Mouse (Mus musculus) hematopoietic stem cell, adult 5-6 weeks (primary cell): ENCODE measurements around the gene Usp20. TPM values are rescaled to one million over a fixed set of nuclear protein-coding genes. Genes with fewer than 3 reads are reported as not detected.

Experiments
- ATAC-seq, 2 experiments: fragments of 125-278 bp in 1 of 2; replicated peaks in 1 of 2; 2 replicates each; pipeline ENCODE4 v1.8.0; 2016 to 2017; ENCODE audit warnings: inconsistent platforms in 2 of 2, mild to moderate bottlenecking in 2 of 2, moderate number of reproducible peaks in 2 of 2, low read depth in 1 of 2, moderate TSS enrichment in 1 of 2; ENCODE audit not compliant: low FRiP score in 2 of 2, poor library complexity in 2 of 2, severe bottlenecking in 2 of 2, insufficient read depth in 1 of 2, low TSS enrichment in 1 of 2
- total RNA-seq: library from RNA; stranded (forward); fragments of 172-1452, 232-1000 nt; gene quantifications from 2 replicates; pipeline ENCODE4 v1.2.3, GENCODE M21; 2017

The Usp20 gene
- total RNA-seq, 1 experiment from 2014 or later: 4.2 TPM

DNA sequence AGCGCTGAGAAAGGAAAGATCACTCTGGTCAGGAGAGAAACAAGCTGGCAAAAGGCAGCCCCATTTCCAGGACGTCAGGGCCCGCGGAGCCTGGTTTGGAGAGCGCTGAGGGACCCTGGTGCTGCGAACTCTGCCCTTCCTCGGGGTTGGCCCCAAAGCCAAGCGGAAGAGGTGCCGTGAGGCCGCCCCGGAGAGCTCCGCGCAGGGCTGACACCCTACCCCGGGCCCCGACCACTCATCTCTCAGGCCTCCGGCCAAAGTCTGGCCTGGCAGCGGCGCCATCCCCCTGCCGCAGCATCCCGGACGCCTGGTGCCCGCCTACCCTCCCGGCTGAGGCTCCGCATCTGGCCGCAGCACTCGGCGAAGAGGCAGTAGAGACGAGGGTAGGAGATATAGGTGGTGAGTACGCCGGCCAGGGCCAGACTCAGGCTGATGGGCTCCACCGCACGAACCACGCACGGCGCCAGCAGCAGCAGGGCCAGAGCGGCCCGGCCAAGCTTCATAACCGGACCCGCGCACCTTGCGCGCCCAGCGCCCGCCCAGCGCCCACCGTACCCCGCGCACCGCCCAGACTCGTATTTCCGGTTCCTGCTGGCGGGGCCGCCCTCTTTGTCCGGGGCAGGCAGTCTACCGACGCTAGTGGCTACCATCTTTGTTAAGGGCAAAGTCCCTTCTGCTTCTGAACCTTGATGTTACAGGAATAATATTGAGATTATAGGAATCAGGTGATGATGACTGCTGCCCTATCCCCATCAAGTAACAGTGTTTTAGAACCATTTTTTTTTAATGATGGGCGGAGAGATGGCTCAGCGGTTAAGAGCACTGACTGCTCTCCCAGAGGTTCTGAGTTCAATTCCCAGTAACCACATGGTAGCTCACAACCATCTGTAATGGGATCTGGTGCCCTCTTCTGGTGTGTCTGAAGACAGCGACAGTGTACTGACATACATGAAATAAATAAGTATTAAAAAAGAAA is 14.4 kb upstream of the Usp20 start, which contains the start of gene Tor1a:
Gene Tor1a, minus strand, starts transcription at position 582 of the 976 bp plus-strand sequence.
- peak; percentile 79 to 82 for ATAC-seq

DNA sequence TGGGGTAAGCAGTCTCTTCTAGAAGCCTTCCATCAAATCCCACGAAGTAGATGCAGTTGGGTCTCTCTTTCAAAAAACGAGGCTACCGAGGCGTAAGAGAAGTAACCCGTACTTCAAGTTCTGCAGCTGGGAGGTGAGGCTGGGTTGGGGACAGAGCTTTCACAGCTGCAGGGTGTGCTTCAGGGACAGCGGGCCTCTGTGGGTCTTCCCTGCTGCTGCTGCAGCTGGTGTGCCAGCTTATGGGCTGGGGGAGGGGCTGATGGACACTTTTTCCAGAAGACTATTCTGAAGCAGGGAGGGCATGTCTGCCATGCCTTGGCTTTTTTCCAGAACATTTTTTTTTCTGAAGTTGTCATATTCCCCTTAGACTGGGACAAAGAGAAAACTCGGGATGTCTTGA is 945 bp downstream of the Usp20 start:
- no peak for ATAC-seq

DNA sequence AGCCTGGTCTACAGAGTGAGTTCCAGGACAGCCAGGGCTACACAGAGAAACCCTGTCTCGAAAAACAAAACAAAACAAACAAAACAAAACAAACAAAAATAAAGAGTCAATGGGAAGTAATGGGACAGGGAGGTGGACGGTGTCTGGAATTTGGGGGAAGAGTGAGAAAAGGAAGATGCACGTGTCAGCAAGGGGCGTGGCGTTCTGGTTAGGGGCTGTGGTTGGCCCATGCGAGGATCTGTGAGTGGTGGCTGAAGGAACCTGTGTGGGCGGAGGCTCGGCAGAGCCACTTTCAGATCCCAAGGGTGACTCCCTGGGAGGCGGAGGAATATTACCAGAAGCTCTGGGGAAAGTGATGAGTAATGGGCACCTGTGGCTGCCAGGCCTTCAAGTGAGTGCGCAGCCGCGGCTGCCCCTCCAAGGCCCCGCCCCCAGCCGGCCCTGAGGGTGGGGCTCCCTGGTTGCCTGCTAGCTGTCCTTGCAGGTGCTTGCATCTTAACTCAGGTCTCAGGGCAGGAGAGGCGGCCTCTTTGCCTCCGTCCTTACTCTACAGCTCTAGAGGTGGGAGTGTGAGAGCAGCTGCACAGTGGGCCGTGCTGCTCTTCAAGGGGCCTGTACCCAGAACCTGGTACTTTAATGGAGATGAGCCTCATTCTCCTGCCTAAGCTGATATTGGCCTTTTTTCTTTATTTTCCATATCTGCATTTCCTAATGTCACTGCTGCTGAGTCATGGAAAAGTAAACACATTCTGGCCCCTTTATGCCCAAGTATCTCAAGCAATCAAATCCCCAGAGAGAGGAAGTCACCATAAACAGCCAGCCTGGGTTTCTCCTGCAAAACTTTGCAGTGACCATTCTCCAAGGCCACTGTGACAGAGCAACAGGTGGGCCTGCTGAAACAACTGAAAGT is 3.3 kb downstream of the Usp20 start:
- ATAC-seq: no peak

DNA sequence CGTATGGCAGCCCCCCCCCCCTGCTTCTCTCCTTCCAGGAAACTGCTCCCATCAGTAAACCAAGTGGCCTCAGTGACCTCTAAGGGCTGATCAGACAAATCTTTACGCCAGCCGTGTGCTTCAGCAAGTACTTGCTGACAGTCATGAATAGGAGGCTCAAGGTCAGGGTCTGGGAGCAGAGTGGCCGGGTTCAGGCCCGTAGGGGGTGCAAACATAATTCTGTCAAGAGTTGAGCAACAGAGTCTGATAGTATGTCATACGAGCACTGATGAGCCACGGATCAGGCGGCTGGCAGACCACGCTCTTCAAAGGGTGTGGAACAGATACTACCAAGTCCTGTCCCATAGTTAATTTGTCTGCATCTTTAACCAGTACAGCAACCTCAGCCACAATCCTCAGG is 8.1 kb downstream of the Usp20 start:
- no peak for ATAC-seq

DNA sequence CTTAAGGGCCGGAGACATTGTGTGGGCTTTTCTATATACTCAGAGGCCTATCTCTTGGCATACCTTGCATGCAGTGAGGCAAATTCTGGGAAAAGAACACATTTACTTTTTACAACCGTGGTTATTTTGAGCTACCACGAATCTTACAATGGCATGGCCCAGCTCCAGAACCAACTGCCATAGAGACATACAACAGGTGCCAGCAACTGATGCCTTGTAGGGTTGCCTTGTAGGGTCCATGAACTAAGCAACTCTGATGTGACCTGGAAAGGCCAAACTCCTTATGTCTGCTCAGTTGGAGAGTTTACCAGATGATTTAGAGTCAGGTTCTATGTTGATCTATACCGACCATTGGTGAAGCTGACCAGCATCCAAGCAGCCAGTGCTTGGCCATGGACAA is 12.8 kb downstream of the Usp20 start:
- ATAC-seq: no peak

DNA sequence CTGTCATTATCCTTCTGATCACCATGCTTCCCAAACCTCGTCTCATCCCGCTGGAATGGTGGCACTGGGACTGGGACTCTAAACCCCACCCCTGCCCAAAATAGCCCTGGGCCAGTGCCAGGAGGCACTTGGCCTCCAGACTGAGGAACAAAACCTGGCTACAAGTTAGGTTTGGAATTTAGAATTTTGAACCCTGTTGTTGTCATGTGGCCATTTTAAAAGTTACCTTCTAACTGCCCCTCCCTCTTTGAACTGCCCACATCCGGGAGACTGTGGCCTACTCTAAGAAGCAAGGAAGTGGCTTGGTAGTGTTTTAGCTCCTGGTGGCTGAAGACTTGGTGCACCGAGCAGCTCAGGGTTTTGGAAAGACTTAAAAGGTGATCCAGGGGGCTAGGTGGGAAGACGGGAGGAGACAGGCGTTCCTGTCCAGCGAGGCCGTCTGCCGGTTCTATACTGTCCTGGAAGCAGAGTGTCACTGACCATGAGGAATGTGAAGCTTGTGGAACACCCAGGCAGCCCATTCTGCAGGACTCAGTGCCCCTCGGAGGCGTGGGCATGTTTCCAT is 13.4 kb downstream of the Usp20 start:
- no peak for ATAC-seq

DNA sequence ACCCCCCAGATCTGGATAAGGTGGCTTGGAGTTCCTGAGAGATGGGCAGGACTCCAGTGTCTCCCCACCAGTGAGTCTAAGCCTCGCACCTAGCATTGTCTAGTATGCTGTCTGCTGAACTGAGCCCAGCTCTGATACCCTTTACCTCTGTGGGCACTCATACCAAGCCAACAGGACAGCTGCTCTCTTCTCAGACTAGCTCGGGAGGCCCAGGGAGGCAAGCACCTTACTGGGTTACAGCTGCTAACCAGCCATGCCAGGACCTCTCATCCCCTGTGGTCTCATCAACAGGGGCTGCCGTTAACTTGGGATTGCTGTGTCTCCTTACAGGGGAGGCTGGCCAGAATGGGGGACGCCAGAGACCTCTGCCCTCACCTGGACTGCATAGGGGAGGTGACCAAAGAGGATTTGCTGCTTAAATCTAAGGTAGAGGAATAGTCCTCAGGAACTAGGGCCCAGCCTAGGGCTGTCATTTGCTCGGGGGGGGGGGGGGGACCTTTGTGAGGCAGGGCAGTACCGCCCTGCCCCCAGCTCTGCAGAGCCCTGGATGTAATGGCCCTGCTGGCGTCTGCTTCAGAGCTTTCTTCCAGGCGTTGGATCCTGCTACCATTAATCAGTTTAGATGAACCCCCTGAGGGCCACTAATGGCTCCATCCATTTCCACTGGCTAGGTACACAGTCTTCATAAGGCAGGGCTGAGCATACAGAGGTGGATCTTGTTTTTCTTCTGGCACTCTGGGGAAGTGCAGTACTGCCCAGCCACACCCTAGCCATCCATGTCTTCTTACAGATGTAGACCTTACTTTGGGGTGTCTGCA is 16.6 kb downstream of the Usp20 start:
- no peak for ATAC-seq

DNA sequence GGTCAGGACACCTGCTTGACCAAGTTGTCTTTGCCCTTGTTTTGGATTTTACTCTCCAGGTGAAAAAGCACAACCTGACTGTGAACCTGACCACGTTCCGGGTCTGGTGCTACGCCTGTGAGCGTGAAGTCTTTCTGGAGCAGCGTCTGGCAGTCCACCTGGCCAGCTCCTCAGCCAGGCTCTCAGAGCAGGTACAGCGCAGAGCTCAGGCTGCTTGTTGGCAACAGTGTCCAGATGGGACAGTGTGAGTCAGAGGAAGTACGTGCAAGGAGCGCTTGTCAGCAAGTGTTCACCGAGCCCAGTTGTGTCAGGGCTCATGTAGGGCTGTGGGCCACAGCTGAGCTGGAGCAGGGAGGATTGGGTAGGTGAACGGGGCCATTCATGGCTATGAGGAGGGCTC is 20.8 kb downstream of the Usp20 start:
- ATAC-seq: no peak

DNA sequence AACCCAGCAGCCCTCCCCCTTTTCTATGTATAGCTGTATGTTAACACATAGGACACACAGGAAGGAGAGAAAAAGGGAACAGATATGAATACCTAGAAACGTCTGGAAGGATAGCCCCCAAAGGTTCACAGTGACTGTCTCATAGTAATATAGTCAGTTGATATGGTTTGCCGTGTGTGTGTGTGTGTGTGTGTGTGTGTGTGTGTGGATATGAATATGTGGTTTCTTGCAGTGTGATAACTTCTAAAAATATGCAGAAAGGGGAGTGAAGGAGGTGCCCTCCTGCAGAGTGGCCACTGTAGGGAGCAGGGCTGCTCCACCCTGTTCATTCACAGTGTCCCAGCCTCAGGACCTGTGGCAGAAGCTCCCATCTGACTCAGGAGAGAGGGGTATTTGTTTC is 23.4 kb downstream of the Usp20 start:
- no peak for ATAC-seq

DNA sequence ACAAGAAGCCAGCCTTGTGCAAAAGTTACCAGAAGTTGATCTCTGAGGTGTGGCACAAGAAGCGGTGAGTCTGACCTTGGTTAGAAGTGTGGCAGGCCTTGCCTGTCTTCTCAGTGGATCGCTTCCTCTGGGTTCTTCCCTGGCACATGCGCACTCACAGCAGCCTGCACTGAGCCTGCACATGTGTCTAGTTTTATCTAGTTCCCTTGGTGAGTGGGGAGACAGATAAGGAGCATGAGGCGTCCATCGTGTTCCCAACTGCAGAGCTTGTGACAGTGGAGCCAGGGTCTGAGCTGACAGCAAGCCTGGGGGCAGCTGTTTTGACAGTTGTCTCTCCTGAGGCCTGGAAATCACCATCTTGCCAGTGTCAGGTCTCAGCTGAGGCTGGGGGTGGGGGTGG is 24.4 kb downstream of the Usp20 start:
- ATAC-seq: peak in 1 of 2 experiments; percentile 33; a peak in 1 of 4 replicates

DNA sequence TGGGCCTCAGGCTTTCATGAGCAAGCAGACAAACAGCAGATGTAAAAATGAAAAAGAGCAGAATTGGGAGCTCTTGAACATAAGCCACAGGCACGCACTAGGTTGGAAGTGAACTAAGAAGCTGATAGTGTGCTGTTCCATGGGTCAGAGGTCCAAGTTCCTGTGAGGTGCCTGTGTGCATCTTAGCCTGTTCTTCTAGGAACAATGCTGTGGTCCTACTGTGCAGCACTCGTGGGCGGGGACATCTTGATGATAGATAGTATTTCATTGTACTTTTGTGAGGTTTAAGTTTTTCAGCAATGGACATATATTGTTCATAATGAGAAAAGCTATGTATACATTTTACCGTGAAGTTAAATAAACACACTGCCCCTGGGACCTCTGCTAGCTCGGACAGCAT is 25.1 kb downstream of the Usp20 start:
- no peak for ATAC-seq

DNA sequence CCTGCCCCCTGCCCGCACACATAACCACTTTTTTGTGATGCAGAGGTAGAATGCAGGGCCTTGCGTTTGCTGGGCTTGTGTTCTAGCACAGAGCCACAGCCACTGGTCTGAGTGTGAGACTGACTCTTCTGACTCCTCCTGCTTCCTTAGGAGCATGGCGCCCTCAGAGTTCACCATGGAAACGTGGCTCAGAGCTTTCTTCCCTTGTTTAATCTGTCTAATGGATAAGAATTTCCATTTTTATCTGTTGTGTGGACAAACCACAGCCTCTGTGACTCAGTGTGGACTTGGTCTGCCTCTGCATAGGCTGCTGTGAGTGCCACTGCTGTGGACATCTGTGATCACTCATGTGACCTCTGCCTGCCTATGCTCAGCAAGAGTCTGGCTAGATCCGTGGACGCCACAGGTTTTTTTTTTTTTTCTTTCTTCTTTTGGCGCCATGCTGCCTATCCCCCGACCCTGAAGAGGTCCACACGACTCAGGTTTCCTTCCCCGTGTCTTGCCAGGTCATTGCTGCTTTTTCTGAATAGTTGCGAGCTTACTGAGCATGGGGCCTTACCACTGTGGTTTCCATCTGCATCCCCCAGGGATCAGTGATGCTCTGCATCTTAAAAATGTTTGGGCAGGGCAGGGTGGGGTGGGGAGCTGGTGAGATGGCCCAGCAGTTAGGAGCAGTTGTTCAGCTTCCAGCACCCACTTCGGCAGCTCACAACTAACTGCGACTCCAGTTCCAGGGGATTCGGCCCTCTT is 31.5 kb downstream of the Usp20 start:
- no peak for ATAC-seq

DNA sequence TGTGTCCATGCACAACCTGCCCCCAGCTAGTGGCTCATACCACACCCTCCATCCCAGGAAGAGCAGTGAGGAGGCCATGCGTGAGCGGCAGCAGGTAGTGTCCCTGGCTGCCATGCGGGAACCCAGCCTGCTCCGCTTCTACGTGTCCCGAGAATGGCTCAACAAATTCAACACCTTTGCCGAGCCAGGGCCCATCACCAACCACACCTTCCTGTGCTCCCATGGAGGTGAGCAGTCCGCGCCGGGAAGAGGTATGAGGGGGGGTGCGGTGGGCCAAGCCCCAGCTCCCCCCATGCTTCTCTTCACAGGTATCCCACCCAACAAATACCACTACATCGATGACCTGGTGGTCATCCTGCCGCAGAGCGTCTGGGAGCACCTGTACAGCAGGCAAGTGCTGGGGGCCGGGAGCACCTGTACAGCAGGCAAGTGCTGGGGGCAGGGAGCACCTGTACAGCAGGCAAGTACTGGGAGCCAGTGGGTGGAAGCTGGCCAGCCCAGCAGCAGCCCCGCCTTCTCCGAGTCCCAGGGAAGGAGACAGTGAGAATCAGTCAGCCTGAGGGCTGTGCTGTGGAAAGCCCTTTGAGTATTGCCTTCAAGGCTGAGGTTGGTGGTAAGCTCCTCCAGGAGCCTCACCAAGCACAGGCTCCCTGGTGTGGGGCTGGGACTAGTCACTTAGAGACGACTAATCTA is 35.7 kb downstream of the Usp20 start:
- no peak for ATAC-seq

DNA sequence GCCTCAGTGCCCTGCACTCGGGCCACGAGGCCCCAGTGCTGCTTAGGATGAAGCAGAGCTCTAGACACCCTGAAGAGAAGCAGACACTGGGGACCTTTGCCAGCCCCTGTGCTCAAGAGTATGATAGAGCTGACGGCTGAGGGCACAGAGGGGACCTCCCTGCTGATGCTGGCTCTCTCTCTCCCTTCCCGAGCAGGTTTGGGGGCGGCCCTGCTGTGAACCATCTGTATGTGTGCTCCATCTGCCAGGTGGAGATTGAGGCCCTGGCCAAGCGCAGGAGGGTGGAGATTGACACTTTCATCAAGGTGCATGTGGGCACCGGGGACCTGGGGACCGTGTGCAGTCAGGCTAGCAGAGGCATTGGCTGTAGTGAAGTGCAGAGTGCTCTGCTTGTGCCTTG is 36.4 kb downstream of the Usp20 start:
- ATAC-seq: no peak

DNA sequence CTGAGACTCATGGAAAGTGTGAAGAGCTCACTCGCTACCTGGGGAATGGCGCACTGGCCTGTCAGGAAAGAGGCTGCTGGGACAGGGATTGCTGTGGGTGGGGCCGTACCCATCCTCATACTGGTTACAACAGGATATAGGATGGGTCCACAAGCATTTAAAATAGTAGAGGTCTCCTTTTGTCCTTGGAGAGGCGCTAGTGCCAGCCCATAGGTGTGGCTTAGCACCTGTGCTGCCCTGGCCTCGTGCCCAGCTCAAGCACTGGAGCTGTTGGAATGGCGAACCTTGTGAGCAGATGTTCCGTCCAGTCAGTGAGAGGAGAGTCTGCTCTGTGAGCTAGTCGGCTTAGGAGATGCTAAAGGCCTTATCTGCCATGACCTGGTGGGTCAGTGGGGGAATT is 36.9 kb downstream of the Usp20 start:
- ATAC-seq: no peak

DNA sequence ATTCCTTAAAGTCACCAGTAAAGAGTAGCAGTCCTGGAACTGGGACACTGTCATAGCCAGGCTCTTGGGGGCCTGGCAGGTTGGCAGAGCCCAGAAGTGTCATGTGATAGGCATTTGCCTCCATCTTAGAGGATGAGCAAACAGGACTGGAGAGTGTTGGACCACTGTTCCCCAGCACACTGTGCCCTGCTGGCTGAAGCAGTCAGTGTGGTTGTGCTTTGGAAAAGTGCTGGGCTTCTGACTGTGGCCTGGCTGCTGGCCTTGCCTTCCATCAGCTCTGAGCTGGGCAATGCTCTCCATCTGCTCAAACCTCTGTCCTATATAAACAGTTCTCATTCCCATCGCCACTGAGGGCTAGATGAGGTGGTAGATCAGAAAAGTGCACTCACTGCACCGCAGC is 38.1 kb downstream of the Usp20 start:
- ATAC-seq: no peak
